Mouse (Mus musculus): Measurements from ENCODE around the gene Rufy2. TPM values are rescaled to one million over a fixed set of nuclear protein-coding genes. Genes with fewer than 3 reads are reported as not detected.
A peak's percentile ranks its signal among the peaks of the same experiment; 100 is the strongest.

The Rufy2 gene
- total and polyA plus RNA-seq, 2 experiments from 2014 or later: 25.5 to 57.2 TPM

- Histone ChIP-seq H3K27ac (no peak overlapping the region), H3K4me3 (ENCODE audit: low read length) (no peak overlapping the region), H3K9me3 (ENCODE audit: low read length) (no peaks in the 10 kb centered on the region), H3K9ac (replicated peaks; ENCODE audit: low read length) (no peak overlapping the region), H3K27me3 (ENCODE audit: insufficient read depth, low read length) (no peaks in the 10 kb centered on the region), H3K36me3 (ENCODE audit: insufficient read depth, low read length) (peaks cover 61% of the 10 kb centered on the region), H3K4me2 (ENCODE audit: low read depth, low read length) (no peak overlapping the region), H3K4me1 (ENCODE audit: insufficient read depth, low read length) (no peaks in the 10 kb centered on the region)
- ATAC-seq: no peak
- 92% methylated on average over 15 of the region's 15 CpGs for WGBS
- DNase-seq (ENCODE audit: low spot score): no peak
- TF ChIP-seq CTCF (IDR thresholded peaks at IDR 0.05; ENCODE audit: low read depth): no peak
These were observed 10.6 kb downstream of the Rufy2 start for GRCm38 (mm10) chr10:62990636-62991035.

- TF ChIP-seq CTCF (IDR thresholded peaks at IDR 0.05; ENCODE audit: low read depth): no peak
- H3K27ac ChIP-seq: no peak overlapping the region
- H3K27me3 ChIP-seq (ENCODE audit: insufficient read depth, low read length): no peaks in the 10 kb centered on the region
- no peaks in the 10 kb centered on the region for H3K4me1 ChIP-seq (ENCODE audit: insufficient read depth, low read length)
- WGBS: 75% methylated on average over 4 of the region's 9 CpGs
- no peaks in the 10 kb centered on the region for H3K9me3 ChIP-seq (ENCODE audit: low read length)
- DNase-seq (ENCODE audit: low spot score): no peak
- H3K4me3 ChIP-seq (ENCODE audit: low read length): no peak overlapping the region
- H3K36me3 ChIP-seq (ENCODE audit: insufficient read depth, low read length): peaks cover 73% of the 10 kb centered on the region
- no peak overlapping the region for H3K4me2 ChIP-seq (ENCODE audit: low read depth, low read length)
- ATAC-seq: no peak
- H3K9ac ChIP-seq (replicated peaks; ENCODE audit: low read length): no peak overlapping the region
These were observed 14.0 kb downstream of the Rufy2 start for GRCm38 (mm10) chr10:62993991-62994390.

GRCm38 (mm10) chr10:63000584-63000983, 20.6 kb downstream of the Rufy2 start:
- no peak for DNase-seq (ENCODE audit: low spot score)
- H3K4me3 ChIP-seq (ENCODE audit: low read length): no peak overlapping the region
- peaks cover 73% of the 10 kb centered on the region for H3K36me3 ChIP-seq (ENCODE audit: insufficient read depth, low read length)
- no peak overlapping the region for H3K4me2 ChIP-seq (ENCODE audit: low read depth, low read length)
- WGBS: 66% methylated on average over 9 of the region's 9 CpGs
- H3K27ac ChIP-seq: no peak overlapping the region
- ATAC-seq: no peak
- TF ChIP-seq CTCF (IDR thresholded peaks at IDR 0.05; ENCODE audit: low read depth): no peak
- no peaks in the 10 kb centered on the region for H3K9me3 ChIP-seq (ENCODE audit: low read length)
- no peak overlapping the region for H3K9ac ChIP-seq (replicated peaks; ENCODE audit: low read length)
- H3K27me3 ChIP-seq (ENCODE audit: insufficient read depth, low read length): no peaks in the 10 kb centered on the region
- no peaks in the 10 kb centered on the region for H3K4me1 ChIP-seq (ENCODE audit: insufficient read depth, low read length)

GRCm38 (mm10) chr10:63003252-63003651, 23.2 kb downstream of the Rufy2 start:
- no peak for DNase-seq (ENCODE audit: low spot score)
- Histone ChIP-seq H3K9me3 (ENCODE audit: low read length) (no peaks in the 10 kb centered on the region), H3K27ac (no peak overlapping the region), H3K4me2 (ENCODE audit: low read depth, low read length) (no peak overlapping the region), H3K4me1 (ENCODE audit: insufficient read depth, low read length) (no peaks in the 10 kb centered on the region), H3K9ac (replicated peaks; ENCODE audit: low read length) (no peak overlapping the region), H3K4me3 (ENCODE audit: low read length) (no peak overlapping the region), H3K27me3 (ENCODE audit: insufficient read depth, low read length) (no peaks in the 10 kb centered on the region), H3K36me3 (ENCODE audit: insufficient read depth, low read length) (peaks cover 71% of the 10 kb centered on the region)
- 86% methylated on average over 9 of the region's 9 CpGs for WGBS
- ATAC-seq: no peak
- TF ChIP-seq CTCF (IDR thresholded peaks at IDR 0.05; ENCODE audit: low read depth): no peak

- WGBS: 89% methylated on average over 9 of the region's 9 CpGs
- no peak overlapping the region for H3K4me3 ChIP-seq (ENCODE audit: low read length)
- ATAC-seq (no peak), DNase-seq (ENCODE audit: low spot score) (no peak)
- H3K27ac ChIP-seq: no peak overlapping the region
- no peaks in the 10 kb centered on the region for H3K27me3 ChIP-seq (ENCODE audit: insufficient read depth, low read length)
- TF ChIP-seq CTCF (IDR thresholded peaks at IDR 0.05; ENCODE audit: low read depth): no peak
- no peaks in the 10 kb centered on the region for H3K4me1 ChIP-seq (ENCODE audit: insufficient read depth, low read length)
- H3K9ac ChIP-seq (replicated peaks; ENCODE audit: low read length): no peak overlapping the region
- H3K9me3 ChIP-seq (ENCODE audit: low read length): no peaks in the 10 kb centered on the region
- peaks cover 68% of the 10 kb centered on the region for H3K36me3 ChIP-seq (ENCODE audit: insufficient read depth, low read length)
- H3K4me2 ChIP-seq (ENCODE audit: low read depth, low read length): no peak overlapping the region
These were observed 24.5 kb downstream of the Rufy2 start for GRCm38 (mm10) chr10:63004556-63004955.

GRCm38 (mm10) chr10:63008193-63008592, 28.2 kb downstream of the Rufy2 start:
- Histone ChIP-seq H3K27ac (no peak overlapping the region), H3K9ac (replicated peaks; ENCODE audit: low read length) (no peak overlapping the region), H3K27me3 (ENCODE audit: insufficient read depth, low read length) (no peaks in the 10 kb centered on the region), H3K9me3 (ENCODE audit: low read length) (no peaks in the 10 kb centered on the region), H3K4me3 (ENCODE audit: low read length) (no peak overlapping the region), H3K36me3 (ENCODE audit: insufficient read depth, low read length) (peaks cover 57% of the 10 kb centered on the region), H3K4me2 (ENCODE audit: low read depth, low read length) (no peak overlapping the region), H3K4me1 (ENCODE audit: insufficient read depth, low read length) (no peaks in the 10 kb centered on the region)
- DNase-seq (ENCODE audit: low spot score) (no peak), ATAC-seq (no peak)
- peak; percentile 21; the same call in 1 of the 2 replicates for TF ChIP-seq CTCF (IDR thresholded peaks at IDR 0.05; ENCODE audit: low read depth)
- 69% methylated on average over 3 of the region's 3 CpGs for WGBS

GRCm38 (mm10) chr10:63010268-63010667, 30.2 kb downstream of the Rufy2 start:
- DNase-seq (ENCODE audit: low spot score) (no peak), ATAC-seq (no peak)
- no peak overlapping the region for H3K4me2 ChIP-seq (ENCODE audit: low read depth, low read length)
- TF ChIP-seq CTCF (IDR thresholded peaks at IDR 0.05; ENCODE audit: low read depth): no peak
- H3K4me1 ChIP-seq (ENCODE audit: insufficient read depth, low read length): no peaks in the 10 kb centered on the region
- peaks cover 53% of the 10 kb centered on the region for H3K36me3 ChIP-seq (ENCODE audit: insufficient read depth, low read length)
- H3K27ac ChIP-seq: no peak overlapping the region
- no peaks in the 10 kb centered on the region for H3K27me3 ChIP-seq (ENCODE audit: insufficient read depth, low read length)
- no peak overlapping the region for H3K4me3 ChIP-seq (ENCODE audit: low read length)
- H3K9ac ChIP-seq (replicated peaks; ENCODE audit: low read length): no peak overlapping the region
- 84% methylated on average over 4 of the region's 4 CpGs for WGBS
- H3K9me3 ChIP-seq (ENCODE audit: low read length): no peaks in the 10 kb centered on the region

All from hindbrain, postnatal 0 days (tissue).